Mouse (Mus musculus) lung, adult 2 months (tissue): ENCODE measurements around the gene Ccn6. TPM values are rescaled to one million over a fixed set of nuclear protein-coding genes. Genes with fewer than 3 reads are reported as not detected.

Experiments
- DNase-seq: peaks from one replicate; pipeline ENCODE4 v3.0.0; 2022
- H3K4me1 ChIP-seq: fragments of 200-500 bp; 2 replicates; pipeline ENCODE4 v1.6.1; 2011; ENCODE audit warnings: low read length; ENCODE audit not compliant: control insufficient read depth, insufficient read depth
- H3K4me3 ChIP-seq: fragments of 200-500 bp; replicated peaks from 2 replicates; pipeline ENCODE3; 2011; ENCODE audit warnings: low read depth, mild to moderate bottlenecking, control low read depth, low read length; ENCODE audit errors: extremely low read depth
- CTCF ChIP-seq: fragments of 200-500 bp; IDR thresholded peaks from 2 replicates; pipeline ENCODE4 v1.5.1; 2011; ENCODE audit warnings: mild to moderate bottlenecking, low read length, control low read depth; ENCODE audit not compliant: insufficient read depth
- POLR2A ChIP-seq: fragments of 200-500 bp; IDR thresholded peaks from 2 replicates; pipeline ENCODE4 v1.6.1; 2011; ENCODE audit warnings: low read depth, mild to moderate bottlenecking, control low read depth, low read length, borderline replicate concordance; ENCODE audit errors: extremely low read depth
- WGBS: fragments of 180-500 bp; shearing (Covaris S2); methylation state at CpG from one replicate; pipeline ENCODE4 v1.1.7; 2018; 5-methylcytosine and 5-hydroxymethylcytosine counted together
- polyA plus RNA-seq: library from polyadenylated mRNA; depleted of rRNA; stranded (reverse); fragments of >200 nt; gene quantifications from 2 replicates; pipeline ENCODE4 v1.2.3, GENCODE M21; 2012

Gene Ccn6
- polyA plus RNA-seq, 1 experiment = 0.20 TPM

DNA sequence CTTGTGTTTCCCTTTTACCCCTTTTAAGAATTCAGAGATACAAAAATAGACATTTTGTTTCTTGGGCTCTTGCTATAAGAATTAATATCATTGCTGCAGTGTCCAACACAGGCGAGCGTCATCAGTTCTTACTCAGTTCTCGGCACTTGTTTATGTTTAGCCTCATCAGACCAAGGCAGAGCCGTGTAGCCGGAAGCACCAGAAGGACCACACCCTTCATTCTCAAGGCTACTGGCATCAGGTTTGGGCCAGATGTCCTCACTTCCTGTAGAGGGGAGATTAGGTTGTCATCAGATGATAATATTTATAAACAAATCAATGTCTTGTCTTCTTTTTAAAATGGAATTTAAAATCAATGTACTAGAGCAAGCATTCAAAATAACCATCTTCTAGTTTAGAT, 13.4 kb upstream of the Ccn6 start:
- H3K4me3 ChIP-seq = no peak overlapping the region
- H3K4me1 ChIP-seq = peaks cover 5% of the 10 kb centered on the region
- TF ChIP-seq POLR2A (no peak), CTCF (no peak)
- no peak for DNase-seq
- 40% methylated on average over 5 of the region's 5 CpGs for WGBS

DNA sequence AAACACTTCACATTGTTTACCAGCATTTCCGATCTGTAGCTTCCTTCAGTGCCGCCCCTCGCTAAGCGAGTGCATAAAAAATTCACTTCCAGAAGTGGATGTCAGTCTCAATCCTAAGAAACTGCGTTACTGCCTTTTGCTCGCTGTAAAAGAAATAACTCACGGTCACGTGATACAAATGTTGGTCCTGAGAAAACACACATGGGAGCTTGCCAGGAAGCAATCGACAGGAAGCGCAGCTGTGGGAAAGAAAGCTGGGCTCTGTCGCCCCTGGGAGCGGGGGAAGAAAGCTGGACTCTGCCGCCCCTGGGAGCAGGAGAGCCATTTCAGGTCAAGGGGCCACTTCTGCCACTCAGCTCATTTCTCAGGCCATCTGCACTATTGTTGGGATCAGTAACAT, 9.5 kb upstream of the Ccn6 start:
- H3K4me3 ChIP-seq = no peak overlapping the region
- WGBS = 12% methylated on average over 13 of the region's 13 CpGs
- no peak for DNase-seq
- H3K4me1 ChIP-seq = peaks cover 5% of the 10 kb centered on the region
- no peak for TF ChIP-seq CTCF
- TF ChIP-seq POLR2A = no peak

- DNase-seq = no peak
- Histone ChIP-seq H3K4me3 (no peak overlapping the region), H3K4me1 (peaks cover 5% of the 10 kb centered on the region)
- TF ChIP-seq POLR2A (no peak), CTCF (no peak)
- 50% methylated on average over 6 of the region's 6 CpGs for WGBS
These were observed 8.9 kb upstream of the Ccn6 start for GRCm38 (mm10) chr10:39172540-39172931.

DNA sequence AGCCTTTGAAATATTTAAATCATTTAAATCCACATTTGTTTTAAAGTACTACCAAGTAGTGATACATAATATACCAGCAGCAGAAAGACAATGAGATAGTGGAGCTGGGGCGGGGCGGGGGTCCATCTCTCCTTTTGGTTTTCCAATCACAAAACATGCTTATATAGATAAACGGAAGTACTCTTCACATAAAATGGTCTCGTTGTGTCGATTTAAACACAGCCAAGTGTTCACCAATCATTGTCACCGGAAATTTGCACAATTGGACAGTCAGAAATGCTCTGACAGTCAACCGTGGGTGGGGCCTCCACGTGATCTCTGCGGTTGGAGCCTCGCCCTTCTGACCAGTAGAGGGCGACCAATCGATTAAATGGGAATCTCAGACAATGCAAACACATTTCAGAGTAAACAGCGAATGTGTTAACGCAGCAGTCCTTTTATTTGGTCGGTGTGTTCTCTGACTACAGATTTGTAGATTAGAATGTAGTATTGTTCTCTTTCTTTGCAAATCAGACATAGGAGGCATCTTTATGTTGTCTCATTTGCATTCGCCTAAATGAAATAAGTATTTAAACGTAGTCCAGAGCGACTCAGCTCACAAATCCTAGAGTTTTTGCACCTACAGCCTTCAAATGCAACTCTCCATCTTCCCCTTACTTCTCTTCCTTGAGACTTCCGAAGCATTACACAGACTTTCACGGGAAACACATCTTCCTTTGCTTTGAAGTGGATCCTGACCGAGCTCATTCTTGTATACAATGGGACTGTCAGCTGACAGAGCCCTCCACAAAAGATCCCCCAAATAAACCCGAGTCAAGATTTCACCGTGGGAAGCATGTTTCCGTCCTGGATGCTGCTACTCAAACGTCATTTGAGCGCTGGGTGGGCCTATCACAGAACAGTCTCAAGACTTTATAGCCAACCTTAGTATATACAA, 8.3 kb upstream of the Ccn6 start:
- 13% methylated on average over 26 of the region's 26 CpGs for WGBS
- Histone ChIP-seq H3K4me3 (peak overlapping the region; percentile 33), H3K4me1 (peaks cover 5% of the 10 kb centered on the region)
- DNase-seq = peak; percentile 73
- TF ChIP-seq POLR2A (no peak), CTCF (peak; percentile 69)

- TF ChIP-seq POLR2A (no peak; the same call in 1 of the 2 replicates), CTCF (peak; percentile 97)
- under 1% methylated on average over 19 of the region's 19 CpGs for WGBS
These were observed 7.5 kb upstream of the Ccn6 start for GRCm38 (mm10) chr10:39171134-39171533.

DNA sequence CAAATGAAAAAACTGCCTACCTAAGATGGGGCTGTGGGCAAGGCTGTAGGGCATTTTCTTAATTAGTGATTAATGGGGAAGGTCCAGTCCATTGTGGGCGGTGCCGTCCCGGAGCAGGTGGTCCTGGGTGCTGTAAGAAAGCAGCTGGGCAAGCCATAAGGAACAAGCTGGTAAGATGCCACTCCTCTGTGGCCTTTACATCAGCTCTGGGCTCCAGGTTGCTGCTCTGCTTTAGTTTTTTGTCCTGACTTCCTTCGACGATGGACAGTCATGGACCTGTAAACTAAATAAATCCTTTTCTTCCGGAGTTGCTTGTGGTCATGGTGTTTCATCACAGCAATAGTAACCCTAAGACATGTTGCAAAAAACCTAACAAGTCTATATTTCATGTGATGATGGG, 7.1 kb upstream of the Ccn6 start:
- peaks cover 2% of the 10 kb centered on the region; the same call in 1 of the 2 replicates for H3K4me1 ChIP-seq
- WGBS = 16% methylated on average over 6 of the region's 6 CpGs
- H3K4me3 ChIP-seq = no peak overlapping the region
- no peak for TF ChIP-seq POLR2A
- TF ChIP-seq CTCF = no peak
- DNase-seq = no peak

More at GRCm38 (mm10) chr10:39171134-39171533, 7.5 kb upstream of the Ccn6 start:
- peaks cover 2% of the 10 kb centered on the region; the same call in 1 of the 2 replicates for H3K4me1 ChIP-seq
- DNase-seq = peak; percentile 88
- H3K4me3 ChIP-seq = peak overlapping the region; percentile 64

DNA sequence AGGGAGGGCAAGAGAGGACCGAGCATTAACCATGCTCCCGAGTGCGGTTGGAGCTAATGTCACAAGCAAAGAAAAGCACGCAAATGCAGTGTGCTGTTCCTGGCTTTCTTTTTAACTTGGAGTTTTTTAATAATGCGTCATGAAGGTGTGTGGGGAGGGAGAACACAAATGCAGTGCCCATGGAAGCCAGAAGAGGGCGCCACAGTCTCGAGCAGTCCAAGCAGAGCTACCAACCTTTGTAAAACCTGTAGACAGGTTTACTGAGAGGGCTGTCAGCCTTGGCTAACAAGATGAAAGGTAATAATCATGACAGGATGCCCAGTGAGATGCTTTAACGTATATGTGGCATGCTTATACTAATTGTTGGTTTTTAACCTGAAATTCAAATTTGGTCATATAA, 6.6 kb upstream of the Ccn6 start:
- DNase-seq = peak; percentile 73
- TF ChIP-seq POLR2A = no peak
- TF ChIP-seq CTCF = peak; percentile 89
- H3K4me3 ChIP-seq = peak overlapping the region; percentile 8
- 24% methylated on average over 8 of the region's 8 CpGs for WGBS
- peaks cover 2% of the 10 kb centered on the region; the same call in 1 of the 2 replicates for H3K4me1 ChIP-seq

DNA sequence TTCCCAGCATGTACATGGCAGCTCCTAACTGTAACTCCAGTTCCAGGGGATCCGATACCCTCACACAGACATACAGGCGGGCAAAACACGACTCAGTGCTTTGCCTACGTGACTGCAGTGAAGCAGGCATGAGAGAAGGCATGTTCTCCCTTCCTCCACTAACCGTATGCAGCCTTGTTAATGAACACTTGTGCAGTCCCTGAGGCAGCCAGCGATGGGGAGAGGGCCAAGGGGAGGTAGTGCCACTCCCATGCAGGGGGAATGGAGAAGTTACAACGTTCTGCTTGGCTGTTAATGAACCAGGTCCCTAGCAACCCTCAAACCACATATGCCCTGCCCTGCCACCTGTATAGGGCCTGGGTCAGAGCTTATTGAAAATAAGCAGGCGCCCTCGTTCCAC, 6.0 kb upstream of the Ccn6 start:
- WGBS = 60% methylated on average over 9 of the region's 9 CpGs
- no peak overlapping the region for H3K4me3 ChIP-seq
- DNase-seq = no peak
- TF ChIP-seq POLR2A (no peak), CTCF (no peak)
- H3K4me1 ChIP-seq = peaks cover 2% of the 10 kb centered on the region; the same call in 1 of the 2 replicates

DNA sequence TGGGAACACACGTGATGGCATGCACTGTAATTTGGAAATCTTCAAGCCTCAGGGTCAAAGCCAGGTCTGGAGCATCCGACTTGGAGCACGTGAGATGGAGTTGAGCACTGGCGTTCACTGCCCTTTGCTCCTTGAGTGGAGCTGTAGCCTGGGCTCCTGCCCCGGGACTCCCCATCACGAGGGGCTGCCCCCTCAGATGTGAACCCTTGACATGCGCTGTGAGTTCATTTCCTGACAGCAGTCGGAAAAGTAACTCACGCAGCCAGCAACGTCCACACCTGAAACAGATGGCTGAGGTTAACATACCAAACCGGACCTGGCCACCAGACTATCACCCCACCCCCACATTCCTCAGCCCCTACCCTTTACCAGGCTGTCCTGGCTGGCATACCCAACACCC, 4.0 kb upstream of the Ccn6 start:
- DNase-seq = no peak
- WGBS = 72% methylated on average over 11 of the region's 11 CpGs
- TF ChIP-seq POLR2A = no peak
- no peak for TF ChIP-seq CTCF
- H3K4me3 ChIP-seq = no peak overlapping the region
- no peaks in the 10 kb centered on the region; the same call in 1 of the 2 replicates for H3K4me1 ChIP-seq
